Mouse (Mus musculus) subcutaneous adipose tissue, adult 2 months (tissue): ENCODE measurements around the gene Hist1h4h. TPM values are rescaled to one million over a fixed set of nuclear protein-coding genes. Genes with fewer than 3 reads are reported as not detected.

Source experiments
- polyA plus RNA-seq: library from polyadenylated mRNA; depleted of rRNA; stranded (reverse); fragments of >200 nt; gene quantifications from 2 replicates; pipeline ENCODE4 v1.2.3, GENCODE M21; 2012; ENCODE audit warnings: low replicate concordance; rRNA removed

The Hist1h4h gene
- polyA plus RNA-seq, 1 experiment: 57.5 TPM

Other genes starting within 250 kb of the Hist1h4h start
- 1.7 and 3.0 TPM in 2 replicates for gene Zfp322a, start 161.8 kb upstream of the Hist1h4h start, polyA plus RNA-seq
- 3.0 and 4.4 TPM in 2 replicates for gene Abt1, start 107.2 kb upstream of the Hist1h4h start, polyA plus RNA-seq
- gene Btn1a1, start 65.1 kb upstream of the Hist1h4h start, polyA plus RNA-seq: not detected in 2 replicates
- gene Btn2a2, start 42.2 kb upstream of the Hist1h4h start, polyA plus RNA-seq: not detected in 2 replicates
- gene Hist1h2af, start 2.9 kb downstream of the Hist1h4h start, polyA plus RNA-seq: 3.5 and 114 TPM in 2 replicates
- 1.4 and 14.2 TPM in 2 replicates for gene Hist1h3g, start 4.4 kb downstream of the Hist1h4h start, polyA plus RNA-seq
- gene Hist1h2bh, start 12.3 kb downstream of the Hist1h4h start, polyA plus RNA-seq: 0.62 and 1.6 TPM in 2 replicates
- gene Hist1h3f, start 13.0 kb downstream of the Hist1h4h start, polyA plus RNA-seq: 2.2 and 3.5 TPM in 2 replicates
- gene Hist1h4f, start 20.6 kb downstream of the Hist1h4h start, polyA plus RNA-seq: 1.6 and 10.0 TPM in 2 replicates
- gene Hist1h1d, start 22.2 kb downstream of the Hist1h4h start, polyA plus RNA-seq: 0.19 and 0.29 TPM in 2 replicates
- 4.3 and 14.6 TPM in 2 replicates for gene Hist1h3e, start 31.3 kb downstream of the Hist1h4h start, polyA plus RNA-seq
- gene Hist1h2ae, start 40.2 kb downstream of the Hist1h4h start, polyA plus RNA-seq: 0.97 and 6.5 TPM in 2 replicates
- gene Hist1h2bg, start 40.3 kb downstream of the Hist1h4h start, polyA plus RNA-seq: 13.0 and 39.0 TPM in 2 replicates
- gene Hist1h2bf, start 43.1 kb downstream of the Hist1h4h start, polyA plus RNA-seq: 7.1 TPM in 1 of 2 replicates, not detected in the other
- 1.2 and 2.4 TPM in 2 replicates for gene Hist1h2ad, start 43.3 kb downstream of the Hist1h4h start, polyA plus RNA-seq
- 3.8 and 10.6 TPM in 2 replicates for gene Hist1h3d, start 44.7 kb downstream of the Hist1h4h start, polyA plus RNA-seq
- gene Hist1h4d, start 50.5 kb downstream of the Hist1h4h start, polyA plus RNA-seq: 3.8 and 10.8 TPM in 2 replicates
- 3.5 and 10.2 TPM in 2 replicates for gene Hist1h2be, start 90.1 kb downstream of the Hist1h4h start, polyA plus RNA-seq
- 2.3 and 5.0 TPM in 2 replicates for gene Hist1h1e, start 91.5 kb downstream of the Hist1h4h start, polyA plus RNA-seq
- 0.29 and 0.85 TPM in 2 replicates for gene Hist1h2ac, start 152.9 kb downstream of the Hist1h4h start, polyA plus RNA-seq
- 245 and 394 TPM in 2 replicates for gene Hist1h2bc, start 153.1 kb downstream of the Hist1h4h start, polyA plus RNA-seq
- not detected in 2 replicates for gene Hist1h1t, start 164.8 kb downstream of the Hist1h4h start, polyA plus RNA-seq
- gene Hist1h4c, start 167.4 kb downstream of the Hist1h4h start, polyA plus RNA-seq: 5.8 TPM in 2 replicates
- 45.6 and 144 TPM in 2 replicates for gene Hfe, start 179.8 kb downstream of the Hist1h4h start, polyA plus RNA-seq
- gene Hist1h1c, start 207.8 kb downstream of the Hist1h4h start, polyA plus RNA-seq: 73.0 and 92.8 TPM in 2 replicates
- gene Hist1h3c, start 214.6 kb downstream of the Hist1h4h start, polyA plus RNA-seq: 0.89 and 13.7 TPM in 2 replicates
- gene Hist1h2bb, start 215.7 kb downstream of the Hist1h4h start, polyA plus RNA-seq: 7.3 and 9.2 TPM in 2 replicates
- gene Hist1h2ab, start 220.1 kb downstream of the Hist1h4h start, polyA plus RNA-seq: 1.4 and 13.7 TPM in 2 replicates
- 2.3 and 17.2 TPM in 2 replicates for gene Hist1h3b, start 221.2 kb downstream of the Hist1h4h start, polyA plus RNA-seq
- gene Hist1h4b, start 226.0 kb downstream of the Hist1h4h start, polyA plus RNA-seq: 7.7 TPM in 1 of 2 replicates, not detected in the other
- gene Hist1h4a, start 230.2 kb downstream of the Hist1h4h start, polyA plus RNA-seq: 7.6 and 9.8 TPM in 2 replicates
- gene Hist1h3a, start 231.3 kb downstream of the Hist1h4h start, polyA plus RNA-seq: 1.3 and 14.9 TPM in 2 replicates
- gene Hist1h1a, start 232.6 kb downstream of the Hist1h4h start, polyA plus RNA-seq: 0.17 and 0.86 TPM in 2 replicates
- 0.24 TPM in 1 of 2 replicates, not detected in the other for gene Trim38, start 238.9 kb downstream of the Hist1h4h start, polyA plus RNA-seq